Mouse (Mus musculus) midbrain, embryonic 15.5 days (tissue): ENCODE results near the gene Rnf166. TPM values are rescaled to one million over a fixed set of nuclear protein-coding genes. Genes with fewer than 3 reads are reported as not detected.
A peak's percentile ranks its signal among the peaks of the same experiment; 100 is the strongest.

Experiments
- ATAC-seq: fragments of 200-750 bp; cut with Nextera tagmentation; replicated peaks from 2 replicates; pipeline ENCODE4 v1.8.0; 2017; ENCODE audit warnings: moderate TSS enrichment
- H3K27ac ChIP-seq: fragments of 300-500 bp; sonication (generic); 2 replicates; pipeline ENCODE4 v1.5.1; 2015; ENCODE audit warnings: mild to moderate bottlenecking, inconsistent platforms
- H3K27me3 ChIP-seq: fragments of 300-500 bp; sonication (generic); replicated peaks from 2 replicates; pipeline ENCODE4 v1.6.1; 2015; ENCODE audit warnings: inconsistent platforms
- H3K36me3 ChIP-seq: fragments of 300-500 bp; sonication (generic); replicated peaks from 2 replicates; pipeline ENCODE4 v1.6.1; 2015; ENCODE audit warnings: inconsistent platforms
- H3K4me1 ChIP-seq: fragments of 300-500 bp; sonication (generic); 2 replicates; pipeline ENCODE4 v1.6.1; 2015; ENCODE audit warnings: inconsistent platforms
- H3K4me2 ChIP-seq: fragments of 300-500 bp; sonication (generic); 2 replicates; pipeline ENCODE4 v1.6.1; 2015; ENCODE audit warnings: inconsistent platforms, mild to moderate bottlenecking, moderate library complexity
- H3K4me3 ChIP-seq: fragments of 300-500 bp; sonication (generic); 2 replicates; pipeline ENCODE4 v1.5.1; 2015; ENCODE audit warnings: mild to moderate bottlenecking, inconsistent platforms
- H3K9ac ChIP-seq: fragments of 300-500 bp; sonication (generic); 2 replicates; pipeline ENCODE4 v1.6.1; 2015; ENCODE audit warnings: mild to moderate bottlenecking, inconsistent platforms
- H3K9me3 ChIP-seq: fragments of 300-500 bp; sonication (generic); 2 replicates; pipeline ENCODE4 v1.6.1; 2016; ENCODE audit warnings: inconsistent platforms
- WGBS: fragments of 180-500 bp; shearing (Covaris S2); methylation state at CpG from one replicate; pipeline ENCODE4 v1.1.7; 2015; ENCODE audit warnings: mixed read lengths; 5-methylcytosine and 5-hydroxymethylcytosine counted together
- polyA plus RNA-seq: library from polyadenylated mRNA; unstranded; fragments of >200 nt; fragmentation: Nextera tagmentation; extraction: Ambion mirVana; gene quantifications from 2 replicates; pipeline ENCODE4 v1.2.1, GENCODE M21; 2015

The Rnf166 gene
- 34.3 and 41.5 TPM in 2 replicates for polyA plus RNA-seq

DNA sequence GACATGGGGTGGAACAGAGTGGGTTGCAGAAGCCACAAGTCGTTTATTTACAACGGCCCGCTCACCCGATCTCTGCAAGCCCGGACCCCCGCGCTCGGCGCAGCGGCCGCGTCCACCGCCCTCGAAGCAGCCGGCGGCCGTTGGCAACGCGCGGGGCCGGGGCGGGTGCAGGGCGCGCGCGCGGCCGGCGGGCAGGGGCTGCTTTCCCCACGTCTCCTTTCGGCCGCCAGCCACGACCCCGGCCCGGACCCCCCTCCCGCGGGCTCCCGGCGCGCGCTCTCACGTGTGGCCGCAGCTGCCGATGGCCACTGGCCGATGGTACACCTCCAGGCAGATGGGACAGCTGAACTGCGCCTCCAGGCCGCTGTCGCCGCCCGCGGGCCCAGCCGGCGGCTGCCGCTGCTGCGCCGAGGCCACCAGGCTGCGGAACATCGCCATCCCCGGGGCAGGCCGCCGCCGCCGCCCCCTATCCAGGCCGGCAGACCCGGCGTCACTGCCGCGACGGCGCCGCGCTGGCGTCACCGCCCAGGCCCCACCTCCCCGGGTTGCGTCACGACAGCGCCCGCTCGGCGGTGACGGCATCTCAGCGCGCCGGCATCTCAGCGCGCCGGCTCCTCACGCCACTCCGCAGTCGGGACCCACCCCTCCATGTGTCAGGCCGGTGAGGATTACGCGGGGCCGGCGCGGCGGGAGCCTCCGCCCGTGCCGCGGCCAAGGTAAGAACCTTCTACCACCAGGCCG lies at the start of gene Rnf166, which contains the start of gene Ctu2:
Rnf166 (minus strand) TSS at position 485 of the 741 bp plus-strand sequence.
Ctu2 (plus strand) TSS at position 564 of the 741 bp plus-strand sequence.
- Histone ChIP-seq H3K27ac (peak within 1 kb of the TSS; percentile 81), H3K9ac (peak within 1 kb of the TSS; percentile 79), H3K4me1 (peaks cover 30% of the 10 kb centered on the region), H3K27me3 (no peaks in the 10 kb centered on the region), H3K9me3 (no peaks in the 10 kb centered on the region), H3K4me2 (peak within 1 kb of the TSS; percentile 93), H3K4me3 (peak within 1 kb of the TSS; percentile 97), H3K36me3 (peaks cover 19% of the 10 kb centered on the region)
- WGBS, result under 1% methylated on average over 98 of the region's 103 CpGs
- ATAC-seq, result peak; percentile 95

DNA sequence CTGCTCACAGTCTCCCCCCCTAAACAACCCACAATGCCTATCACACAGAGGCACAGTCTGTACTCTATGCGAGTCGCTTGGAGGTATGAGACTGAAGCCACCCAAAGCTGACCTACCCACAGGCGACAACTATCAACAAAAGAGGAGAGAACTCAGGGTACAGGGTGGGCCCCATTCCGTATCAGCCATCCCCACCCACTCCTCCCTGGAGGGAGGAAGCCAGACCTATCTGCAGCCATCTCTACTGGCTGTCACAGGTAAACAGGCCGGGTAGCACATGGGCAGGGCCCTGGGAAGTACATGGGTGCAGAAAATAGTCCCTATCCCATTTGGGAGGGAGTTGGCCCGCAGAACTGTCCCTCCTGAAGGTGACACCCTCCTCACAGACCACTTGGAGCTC lies 49.1 kb upstream of the Rnf166 start:
- H3K4me3 ChIP-seq, result no peak overlapping the region
- H3K9me3 ChIP-seq, result no peaks in the 10 kb centered on the region
- no peak overlapping the region for H3K4me2 ChIP-seq
- no peak overlapping the region for H3K9ac ChIP-seq
- peaks cover 18% of the 10 kb centered on the region for H3K4me1 ChIP-seq
- no peak for ATAC-seq
- no peak overlapping the region for H3K27ac ChIP-seq
- 82% methylated on average over 6 of the region's 6 CpGs for WGBS
- no peaks in the 10 kb centered on the region for H3K27me3 ChIP-seq
- no peaks in the 10 kb centered on the region for H3K36me3 ChIP-seq

DNA sequence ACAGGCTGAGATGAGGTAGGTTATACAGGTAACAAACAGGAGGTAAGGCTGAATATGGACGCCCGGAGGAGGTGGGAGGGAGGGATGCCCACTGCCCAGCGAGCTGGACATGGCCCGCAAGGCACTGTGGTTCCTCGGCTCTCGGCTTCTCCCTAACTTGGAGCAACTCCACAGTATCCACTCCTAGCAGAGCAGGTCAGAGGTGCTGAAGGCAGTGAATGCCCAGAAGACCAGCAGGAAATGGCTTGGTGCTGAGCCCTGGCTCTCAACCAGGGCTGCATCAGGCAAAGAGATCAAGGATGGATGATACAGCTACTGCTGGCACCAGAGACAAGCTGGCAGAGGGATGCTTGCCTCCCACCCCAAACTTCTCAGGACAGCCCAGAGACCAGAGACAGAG lies 48.6 kb upstream of the Rnf166 start:
- Histone ChIP-seq H3K4me1 (peaks cover 18% of the 10 kb centered on the region), H3K9me3 (no peaks in the 10 kb centered on the region), H3K36me3 (no peaks in the 10 kb centered on the region), H3K4me2 (peak overlapping the region; percentile 26; the same call in 1 of the 2 replicates), H3K27ac (no peak overlapping the region), H3K27me3 (no peaks in the 10 kb centered on the region), H3K9ac (no peak overlapping the region), H3K4me3 (no peak overlapping the region)
- WGBS, result 81% methylated on average over 6 of the region's 6 CpGs
- ATAC-seq, result no peak

DNA sequence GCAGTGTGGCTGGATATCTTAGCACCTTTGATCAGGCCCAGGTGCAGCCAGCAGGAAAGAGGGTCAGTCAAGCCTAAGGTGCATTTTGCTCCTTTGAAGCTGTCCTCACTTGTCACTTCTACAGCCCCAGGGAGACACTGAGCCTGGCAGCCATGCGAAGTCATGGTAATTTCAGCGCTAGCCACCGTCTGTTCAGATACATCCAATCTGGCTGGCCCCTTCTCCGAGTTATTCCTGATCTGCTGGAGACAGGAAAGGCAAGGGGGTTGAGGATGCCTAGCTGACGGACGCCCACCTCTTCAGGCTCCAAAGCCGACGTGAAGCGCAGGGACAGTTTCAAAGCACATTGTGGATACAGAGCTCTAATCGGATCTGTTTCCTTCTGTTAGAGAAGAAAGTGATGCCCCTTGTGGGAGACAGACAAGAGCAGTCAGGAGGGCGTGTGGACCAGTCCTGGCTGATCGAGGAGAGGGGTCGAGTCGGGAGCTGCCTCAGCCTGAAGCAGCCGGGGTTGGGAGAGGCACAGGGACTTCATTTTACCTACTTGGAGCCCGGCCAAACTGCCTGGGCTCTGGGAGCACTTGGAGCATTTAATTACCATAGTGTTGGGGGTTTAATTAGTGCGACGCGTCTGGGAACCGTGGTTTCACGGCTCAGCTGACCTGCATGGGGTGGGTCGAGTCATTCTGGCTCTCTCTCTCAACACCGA lies 47.9 kb upstream of the Rnf166 start:
- no peak for ATAC-seq
- Histone ChIP-seq H3K4me3 (no peak overlapping the region), H3K27me3 (no peaks in the 10 kb centered on the region), H3K27ac (peak overlapping the region; percentile 19; the same call in 1 of the 2 replicates), H3K9me3 (no peaks in the 10 kb centered on the region), H3K4me2 (peak overlapping the region; percentile 26), H3K9ac (no peak overlapping the region), H3K36me3 (no peaks in the 10 kb centered on the region), H3K4me1 (peaks cover 18% of the 10 kb centered on the region)
- 8% methylated on average over 23 of the region's 23 CpGs for WGBS

DNA sequence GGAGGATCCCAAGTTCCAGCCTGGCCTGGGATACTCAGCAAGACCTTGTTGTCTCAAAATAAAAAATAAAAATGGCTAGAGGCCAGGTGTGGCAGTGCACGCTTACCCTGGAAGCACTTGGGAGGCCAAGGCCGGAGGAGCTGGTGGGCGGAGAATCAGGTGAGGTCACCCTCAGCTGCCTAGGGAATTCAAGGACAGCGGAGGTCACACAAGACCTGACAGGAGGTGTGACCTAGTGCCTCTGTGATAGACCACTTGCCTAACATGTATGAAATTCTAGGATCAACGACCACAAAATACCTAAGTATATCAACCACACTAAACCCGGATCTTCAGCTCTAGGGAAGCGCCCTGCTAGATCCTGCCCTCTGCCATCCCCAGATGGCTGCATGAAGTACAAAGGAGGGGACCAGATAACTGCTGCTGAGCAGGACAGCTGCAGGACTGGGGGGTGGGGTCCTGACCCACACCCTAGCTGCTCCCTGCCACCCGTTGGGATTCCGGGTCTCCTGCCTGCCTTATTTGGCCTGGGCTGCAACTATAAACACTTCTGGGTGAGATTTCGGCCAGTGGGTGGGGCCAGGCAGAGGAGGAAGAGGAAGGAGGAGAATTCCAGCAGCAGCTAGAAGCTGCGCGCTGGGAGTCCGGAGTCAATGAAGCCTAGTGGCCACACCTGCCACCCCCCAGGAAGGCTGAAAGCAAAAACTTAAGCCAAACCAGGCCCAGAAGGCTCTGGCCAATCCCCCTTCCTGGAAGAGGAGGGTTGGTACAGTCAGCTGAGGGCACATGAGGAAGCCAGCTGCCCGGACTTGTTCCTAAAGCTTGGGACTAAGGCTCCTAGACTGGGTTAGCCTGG lies 47.2 kb upstream of the Rnf166 start:
- Histone ChIP-seq H3K4me2 (peak overlapping the region; percentile 26), H3K4me1 (peaks cover 18% of the 10 kb centered on the region), H3K4me3 (no peak overlapping the region), H3K9me3 (no peaks in the 10 kb centered on the region), H3K9ac (no peak overlapping the region), H3K36me3 (no peaks in the 10 kb centered on the region), H3K27ac (peak overlapping the region; percentile 19; the same call in 1 of the 2 replicates), H3K27me3 (no peaks in the 10 kb centered on the region)
- ATAC-seq, result no peak; the same call in 1 of the 2 replicates
- 57% methylated on average over 14 of the region's 14 CpGs for WGBS

DNA sequence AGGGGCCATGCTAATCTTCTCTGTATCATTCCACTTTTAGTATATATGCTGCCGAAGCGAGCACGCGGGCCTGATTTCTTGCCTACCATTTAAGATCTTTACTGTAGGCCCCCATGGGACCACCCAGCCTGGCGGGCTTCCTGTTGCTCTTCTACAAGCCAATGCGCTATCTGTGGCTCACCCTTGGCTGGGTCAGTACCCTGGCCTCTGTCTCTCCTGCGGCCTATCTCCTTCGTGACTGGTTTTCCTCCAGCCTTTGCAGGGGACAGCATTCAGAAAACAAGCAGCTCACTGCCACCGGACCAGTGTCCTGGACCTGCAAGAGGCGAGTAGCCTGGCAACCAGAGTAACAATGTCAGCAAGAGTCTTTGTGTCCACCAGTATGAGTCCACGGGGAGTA lies 44.7 kb upstream of the Rnf166 start:
- no peaks in the 10 kb centered on the region for H3K36me3 ChIP-seq
- H3K9me3 ChIP-seq, result no peaks in the 10 kb centered on the region
- 75% methylated on average over 11 of the region's 11 CpGs for WGBS
- H3K4me2 ChIP-seq, result no peak overlapping the region
- peaks cover 18% of the 10 kb centered on the region for H3K4me1 ChIP-seq
- H3K27me3 ChIP-seq, result no peaks in the 10 kb centered on the region
- no peak overlapping the region for H3K9ac ChIP-seq
- no peak overlapping the region for H3K27ac ChIP-seq
- ATAC-seq, result no peak
- H3K4me3 ChIP-seq, result no peak overlapping the region

DNA sequence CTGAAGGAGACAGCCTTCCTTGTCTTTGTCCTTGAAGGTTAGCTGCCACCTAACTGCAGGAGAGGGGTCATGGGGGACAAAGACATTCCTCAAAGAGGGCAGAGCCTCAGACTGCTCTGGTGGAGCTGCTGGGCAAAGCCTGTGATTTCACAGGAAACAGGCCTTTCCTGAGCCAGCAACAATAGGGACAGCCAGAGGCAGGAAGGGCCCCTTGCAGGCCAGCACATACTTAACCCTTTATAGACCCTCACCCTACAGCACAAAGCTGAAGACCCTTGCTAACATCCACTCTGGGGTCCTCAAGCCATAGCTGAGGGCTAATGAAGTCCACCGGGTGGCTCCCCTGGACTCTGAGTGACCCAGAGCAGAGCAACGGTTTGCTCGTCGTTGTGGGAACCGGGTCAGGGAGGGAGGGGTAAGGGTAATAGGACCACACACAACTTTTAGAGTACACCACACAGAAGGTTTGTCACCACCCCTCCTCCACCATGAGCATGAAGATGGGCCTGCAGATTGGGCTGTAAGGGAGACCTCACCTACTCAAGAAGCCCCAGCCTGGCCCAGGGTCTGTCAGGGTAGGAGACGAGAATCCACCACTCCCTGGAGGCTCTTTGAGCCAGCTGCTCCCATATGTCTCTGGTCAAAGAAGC lies 41.8 kb upstream of the Rnf166 start:
- H3K36me3 ChIP-seq, result no peaks in the 10 kb centered on the region
- H3K27ac ChIP-seq, result no peak overlapping the region
- ATAC-seq, result no peak
- H3K9ac ChIP-seq, result no peak overlapping the region
- H3K27me3 ChIP-seq, result no peaks in the 10 kb centered on the region
- no peaks in the 10 kb centered on the region for H3K4me1 ChIP-seq
- no peak overlapping the region for H3K4me3 ChIP-seq
- 34% methylated on average over 6 of the region's 6 CpGs for WGBS
- H3K4me2 ChIP-seq, result no peak overlapping the region
- H3K9me3 ChIP-seq, result no peaks in the 10 kb centered on the region

DNA sequence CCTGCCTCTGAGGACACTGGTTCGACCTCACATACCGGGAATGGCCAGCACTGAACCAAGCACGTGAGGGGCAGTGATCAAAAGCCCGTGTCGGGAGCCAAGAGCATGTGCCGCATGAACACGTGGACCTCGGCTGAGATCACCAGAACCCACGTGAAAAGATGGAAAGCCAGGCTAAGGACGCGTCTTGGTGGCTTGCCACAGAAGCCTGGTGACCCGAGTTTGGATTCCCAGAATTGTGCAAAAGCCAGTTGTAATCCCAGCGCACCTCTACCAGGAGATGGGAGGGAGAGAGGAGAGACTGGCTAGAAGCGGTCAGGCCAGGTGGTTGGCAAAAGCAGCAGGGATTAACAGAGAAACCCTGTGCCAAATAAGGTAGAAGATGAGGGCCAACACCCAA lies 39.8 kb upstream of the Rnf166 start:
- H3K36me3 ChIP-seq, result no peaks in the 10 kb centered on the region
- ATAC-seq, result no peak
- H3K9me3 ChIP-seq, result no peaks in the 10 kb centered on the region
- no peak overlapping the region for H3K4me2 ChIP-seq
- no peak overlapping the region for H3K9ac ChIP-seq
- H3K27me3 ChIP-seq, result no peaks in the 10 kb centered on the region
- no peak overlapping the region for H3K27ac ChIP-seq
- H3K4me1 ChIP-seq, result no peaks in the 10 kb centered on the region
- WGBS, result 90% methylated on average over 14 of the region's 14 CpGs
- H3K4me3 ChIP-seq, result no peak overlapping the region

DNA sequence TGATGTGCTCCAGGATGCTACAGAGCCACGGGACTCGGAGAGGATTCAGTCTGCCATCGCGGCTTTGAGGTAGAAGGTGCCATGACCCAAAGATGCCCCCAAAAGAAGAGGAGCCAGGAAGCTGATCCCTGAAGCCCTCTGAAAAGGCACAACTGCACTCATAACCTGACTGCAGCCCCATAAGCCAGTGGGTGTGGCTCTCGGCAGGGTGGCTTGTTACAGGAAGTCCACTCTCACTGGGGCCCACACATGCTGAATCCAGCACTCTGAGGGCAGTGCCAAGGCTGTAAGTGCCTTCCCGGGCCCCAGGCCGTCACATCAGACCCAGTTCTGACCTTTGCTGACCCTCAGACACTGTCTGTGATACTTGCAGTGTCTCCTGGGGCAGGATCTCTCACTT lies 36.5 kb upstream of the Rnf166 start:
- no peaks in the 10 kb centered on the region for H3K36me3 ChIP-seq
- no peaks in the 10 kb centered on the region for H3K27me3 ChIP-seq
- WGBS, result 80% methylated on average over 7 of the region's 7 CpGs
- no peak overlapping the region for H3K27ac ChIP-seq
- H3K4me2 ChIP-seq, result no peak overlapping the region
- H3K9ac ChIP-seq, result no peak overlapping the region
- ATAC-seq, result no peak
- H3K9me3 ChIP-seq, result no peaks in the 10 kb centered on the region
- H3K4me3 ChIP-seq, result no peak overlapping the region
- no peaks in the 10 kb centered on the region for H3K4me1 ChIP-seq

DNA sequence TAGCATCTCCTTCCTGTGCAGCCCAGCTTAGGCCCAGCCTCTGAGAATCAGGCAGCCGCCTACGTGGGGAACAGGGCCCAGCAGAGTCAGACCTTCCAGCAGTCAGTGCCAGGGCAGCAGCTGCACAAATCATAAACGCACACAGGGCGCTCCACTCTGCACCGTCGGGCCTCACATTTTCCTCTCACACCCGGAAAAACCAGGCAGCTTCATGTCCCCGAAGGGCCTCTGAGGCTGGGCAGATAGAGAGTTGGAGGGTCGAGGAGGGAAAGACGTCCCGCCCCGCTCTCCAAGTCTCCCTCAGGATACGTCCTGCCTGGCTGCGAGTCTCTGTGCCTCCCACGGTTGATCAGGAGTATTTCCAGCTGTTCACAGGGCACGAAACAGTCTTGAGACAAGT lies 35.7 kb upstream of the Rnf166 start:
- no peak overlapping the region for H3K4me3 ChIP-seq
- no peaks in the 10 kb centered on the region for H3K4me1 ChIP-seq
- no peak overlapping the region for H3K9ac ChIP-seq
- no peak overlapping the region for H3K27ac ChIP-seq
- 81% methylated on average over 16 of the region's 16 CpGs for WGBS
- no peaks in the 10 kb centered on the region for H3K9me3 ChIP-seq
- H3K27me3 ChIP-seq, result no peaks in the 10 kb centered on the region
- H3K36me3 ChIP-seq, result no peaks in the 10 kb centered on the region
- H3K4me2 ChIP-seq, result no peak overlapping the region
- no peak for ATAC-seq

DNA sequence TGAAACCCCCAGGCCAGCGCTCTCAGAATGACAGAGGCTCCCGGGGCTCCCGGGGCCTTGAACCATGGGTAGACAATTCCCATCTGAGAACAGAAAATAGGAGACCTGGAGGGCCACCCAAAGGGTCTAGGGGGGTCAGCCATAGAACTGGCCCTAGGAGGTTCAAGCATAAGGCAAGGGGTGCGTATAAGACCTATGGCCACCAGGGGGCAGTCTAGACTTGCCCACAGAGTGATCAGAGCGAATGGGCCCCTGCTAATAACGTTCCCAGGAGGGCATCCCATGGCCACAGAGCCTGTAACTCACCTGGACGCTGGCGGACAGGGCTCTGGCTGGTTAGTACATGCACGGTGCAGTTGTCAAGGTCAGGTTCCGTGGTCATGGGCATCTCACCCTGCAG lies 25.0 kb upstream of the Rnf166 start:
- no peak overlapping the region for H3K4me3 ChIP-seq
- H3K9ac ChIP-seq, result no peak overlapping the region
- H3K36me3 ChIP-seq, result no peaks in the 10 kb centered on the region
- H3K27ac ChIP-seq, result no peak overlapping the region
- 36% methylated on average over 10 of the region's 10 CpGs for WGBS
- no peaks in the 10 kb centered on the region for H3K4me1 ChIP-seq
- no peaks in the 10 kb centered on the region for H3K9me3 ChIP-seq
- no peak overlapping the region for H3K4me2 ChIP-seq
- H3K27me3 ChIP-seq, result no peaks in the 10 kb centered on the region
- 0 out of 2 replicates have a peak, but pooled peaks have one; percentile 37 for ATAC-seq

DNA sequence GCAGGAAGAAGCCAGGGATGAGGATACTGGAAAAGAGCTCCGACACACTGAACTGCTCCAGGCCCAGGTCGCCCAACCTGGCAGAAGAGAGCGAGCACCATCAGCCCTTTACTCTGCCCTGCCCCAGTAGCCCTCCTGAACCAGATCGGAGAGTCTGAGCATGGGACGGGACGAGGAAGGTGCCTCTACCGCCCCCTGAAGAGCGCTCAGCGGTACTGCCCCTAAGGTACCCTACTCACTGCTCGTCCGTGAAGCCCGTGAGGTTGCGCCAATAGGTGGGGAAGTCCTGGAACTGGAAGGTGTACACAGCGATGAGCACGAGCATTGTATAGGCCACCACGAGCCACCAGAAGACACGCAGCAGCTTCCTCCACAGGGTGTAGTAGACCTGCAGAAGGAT lies 22.0 kb upstream of the Rnf166 start:
- H3K4me1 ChIP-seq, result no peaks in the 10 kb centered on the region
- no peaks in the 10 kb centered on the region for H3K27me3 ChIP-seq
- no peak overlapping the region for H3K4me3 ChIP-seq
- WGBS, result 65% methylated on average over 17 of the region's 17 CpGs
- no peaks in the 10 kb centered on the region for H3K9me3 ChIP-seq
- no peak for ATAC-seq
- H3K9ac ChIP-seq, result no peak overlapping the region
- H3K4me2 ChIP-seq, result no peak overlapping the region
- H3K36me3 ChIP-seq, result no peaks in the 10 kb centered on the region
- H3K27ac ChIP-seq, result no peak overlapping the region
